Mouse (Mus musculus) adrenal gland, postnatal 14 days (tissue): ENCODE data around the gene Nipsnap2. TPM values are rescaled to one million over a fixed set of nuclear protein-coding genes. Genes with fewer than 3 reads are reported as not detected.
A peak's percentile ranks its signal among the peaks of the same experiment; 100 is the strongest.
"Not testable (repeated sequence)": the region's sequence is repeated elsewhere in the genome, so short reads cannot be mapped to it uniquely, and the experiment has no call there.

Experiments used
- DNase-seq: peaks from one replicate; pipeline ENCODE4 v3.0.0; 2021; ENCODE audit warnings: mixed read lengths
- long read RNA-seq, 2 experiments: library from polyadenylated mRNA; stranded (forward); transcript quantifications; one replicate each; pipeline ENCODE4 v2.0.0; 2021
- total RNA-seq: library from RNA; stranded (reverse); gene quantifications from 2 replicates; pipeline ENCODE4 v1.2.3, GENCODE M21; 2021

Nipsnap2 gene
- total RNA-seq, result 116 and 119 TPM in 2 replicates
- long read RNA-seq, experiment 1, transcript Nipsnap2-201 (10 exons, 2,112 nt), result major isoform, 307 of 339 reads
- long read RNA-seq, experiment 1, transcript Nipsnap2-205 (11 exons, 1,600 nt), result minor isoform, 9 of 339 reads
- long read RNA-seq, experiment 1, partial matches to known transcripts, result 9 of 339 reads
- long read RNA-seq, experiment 1, other reads (novel, unspliced or antisense), result 12 of 339 reads
- long read RNA-seq, experiment 2, transcript Nipsnap2-201 (10 exons, 2,112 nt), result major isoform, 193 of 209 reads
- long read RNA-seq, experiment 2, partial matches to known transcripts, result 4 of 209 reads
- long read RNA-seq, experiment 2, other reads (novel, unspliced or antisense), result 11 of 209 reads

DNA sequence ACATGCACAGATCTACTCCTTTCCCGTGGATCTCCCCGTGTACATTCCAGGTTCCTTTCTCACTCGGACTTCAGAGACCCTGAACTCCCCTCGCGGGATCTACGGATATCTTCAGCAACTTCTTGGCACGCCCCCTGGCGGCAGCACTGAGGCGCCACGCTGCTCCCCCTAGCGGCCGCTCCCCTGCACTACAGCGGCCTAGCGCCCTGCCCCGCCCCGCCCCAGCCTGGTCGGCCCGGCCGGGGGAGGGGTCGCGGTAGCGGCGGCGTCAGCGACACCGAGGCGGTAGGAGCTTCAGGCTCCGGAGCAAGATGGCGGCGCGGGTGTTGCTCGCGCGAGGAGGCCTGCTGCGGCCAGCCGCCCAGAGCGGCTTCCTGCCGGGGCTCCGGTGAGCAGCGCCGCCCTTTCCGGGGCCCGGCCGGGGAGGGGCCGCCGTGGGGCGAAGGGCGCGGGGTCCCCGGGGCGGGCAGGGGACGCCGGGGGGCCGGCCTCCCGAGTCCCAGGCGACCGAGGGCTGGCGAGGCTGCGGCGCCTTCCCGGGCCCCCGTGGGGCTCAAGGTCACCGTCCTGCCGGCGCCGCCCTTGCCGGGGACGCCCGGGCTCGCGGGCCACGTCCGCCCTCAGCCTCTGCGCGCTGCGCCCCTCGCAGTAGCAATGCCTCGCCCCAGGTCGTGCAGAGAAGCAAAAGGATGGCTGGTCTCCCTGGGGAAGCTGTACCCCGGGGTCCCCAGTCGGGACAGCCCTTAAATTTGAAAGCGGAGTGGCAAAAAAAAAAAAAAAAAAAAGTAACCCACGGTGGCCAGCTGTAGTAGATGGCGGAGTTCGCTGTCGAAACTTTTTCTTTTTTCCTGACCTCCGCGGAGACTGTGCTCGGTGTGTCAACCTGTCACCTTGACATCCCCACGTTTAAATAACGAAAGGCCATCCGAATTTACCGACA, at the start of gene Nipsnap2:
Gene Nipsnap2, plus strand, starts transcription at position 230 of the 940 bp plus-strand sequence.
- DNase-seq, result peak; percentile 95

DNA sequence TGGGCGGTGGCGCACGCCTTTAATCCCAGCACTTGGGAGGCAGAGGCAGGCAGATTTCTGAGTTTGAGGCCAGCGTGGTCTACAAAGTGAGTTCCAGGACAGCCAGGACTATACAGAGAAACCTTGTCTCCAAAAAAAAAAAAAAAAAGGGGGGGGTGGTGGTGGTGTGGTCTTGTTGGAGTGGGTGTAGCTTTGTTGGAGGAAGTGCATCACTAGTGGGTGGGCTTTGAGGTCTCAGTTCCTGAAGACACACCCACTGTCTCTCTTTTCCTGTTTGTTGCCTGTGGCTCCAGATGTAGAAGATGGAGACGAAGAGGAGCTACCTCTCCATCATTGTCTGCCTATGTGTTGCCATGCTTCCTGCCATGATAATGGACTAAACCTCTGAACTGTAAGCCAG, 39.7 kb upstream of the Nipsnap2 start:
- DNase-seq, result not testable (repeated sequence)

DNA sequence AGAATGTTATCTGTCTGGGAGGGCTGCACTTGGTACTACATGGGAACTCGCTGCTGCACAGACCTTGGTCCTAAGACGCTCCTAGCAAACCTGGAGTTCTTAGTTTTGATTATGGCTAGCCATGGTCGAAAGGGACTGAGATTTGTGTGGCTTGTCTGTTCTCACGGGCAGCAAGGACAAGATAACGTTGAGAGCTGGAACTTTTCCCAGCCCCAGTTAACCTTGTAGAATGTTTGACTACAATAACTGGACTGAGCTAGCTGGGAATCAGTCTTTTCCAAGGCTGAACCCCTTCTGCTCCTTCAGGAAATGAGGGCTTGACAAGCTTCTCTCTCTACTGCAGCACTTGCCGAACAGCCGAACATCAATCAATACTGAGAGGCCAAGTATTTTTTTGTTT, 37.2 kb upstream of the Nipsnap2 start:
- peak; percentile 75 for DNase-seq

DNA sequence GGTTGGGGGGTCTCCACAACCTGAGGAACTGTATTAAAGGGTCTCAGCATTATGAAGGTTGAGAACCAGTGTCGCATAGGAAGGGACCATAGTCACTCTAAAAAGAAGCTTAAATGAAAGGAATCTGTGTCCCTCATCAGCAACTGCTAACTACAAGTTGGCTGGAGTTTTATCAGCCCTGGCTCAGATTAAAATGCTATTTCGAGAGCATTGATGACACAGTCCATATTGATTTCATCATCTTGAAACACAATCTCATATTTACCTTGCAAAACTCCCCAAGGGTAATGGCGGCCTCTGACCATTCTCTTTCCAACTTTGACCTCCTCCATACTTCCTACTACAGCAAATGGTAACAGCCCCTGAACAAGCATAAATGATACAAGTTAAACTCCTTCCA, 34.3 kb upstream of the Nipsnap2 start:
- no peak for DNase-seq

DNA sequence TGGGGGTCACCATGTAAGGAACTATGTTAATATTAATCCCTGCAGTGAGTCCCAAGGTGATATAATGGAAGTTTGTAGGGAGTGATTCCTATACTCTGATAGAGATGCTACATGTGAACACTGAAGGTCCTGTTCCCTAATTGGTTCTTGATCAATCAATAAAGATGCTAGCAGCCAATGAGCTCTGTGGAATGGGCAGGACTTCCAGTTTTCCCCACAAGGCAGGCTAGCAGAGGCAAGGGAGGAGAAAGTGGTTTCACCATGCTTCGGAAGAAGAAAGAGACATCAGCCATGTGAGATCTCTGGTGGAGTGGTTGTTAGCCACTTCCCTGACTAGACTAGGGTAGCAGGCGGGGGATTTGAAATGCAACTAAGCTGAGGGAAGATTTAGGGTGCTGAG, 24.4 kb upstream of the Nipsnap2 start:
- no peak for DNase-seq

DNA sequence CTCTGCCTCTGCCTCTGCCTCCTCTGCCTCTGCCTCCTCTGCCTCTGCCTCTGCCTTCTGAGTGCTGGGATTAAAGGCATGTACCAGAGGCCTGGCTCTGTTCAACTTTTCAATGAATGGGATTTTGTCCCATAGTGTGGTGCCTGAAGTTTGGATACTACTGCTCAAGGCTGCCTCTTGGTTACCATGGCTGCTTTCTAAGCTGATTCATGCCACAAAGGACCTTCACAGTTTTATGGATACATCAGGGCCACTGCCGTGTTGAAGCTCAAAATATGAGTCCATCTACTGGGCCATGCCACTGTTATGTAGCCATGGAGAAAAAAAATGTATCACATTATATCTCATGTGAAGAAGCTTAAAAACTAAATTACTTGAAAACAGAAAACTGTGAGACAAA, 23.2 kb upstream of the Nipsnap2 start:
- peak; percentile 49 for DNase-seq

DNA sequence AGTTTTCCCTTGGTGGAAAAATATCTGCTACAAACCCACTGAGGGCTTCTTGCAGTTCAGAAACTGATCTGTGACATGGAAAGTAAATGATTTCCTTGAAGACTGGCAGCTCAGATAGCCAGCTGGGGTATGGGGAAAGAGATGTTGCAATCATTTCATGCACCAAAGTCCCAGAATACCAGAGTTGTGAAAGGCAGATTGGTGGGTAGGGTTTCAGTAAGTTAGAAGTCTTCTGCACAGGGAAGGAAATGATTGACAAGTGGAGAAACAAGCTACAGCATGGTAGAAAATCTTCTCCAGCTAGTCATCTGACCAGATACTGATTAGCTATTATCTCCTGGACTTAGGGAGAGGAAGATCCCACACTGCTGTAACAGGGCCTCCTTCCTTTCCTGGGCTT, 21.5 kb upstream of the Nipsnap2 start:
- DNase-seq, result peak; percentile 33

DNA sequence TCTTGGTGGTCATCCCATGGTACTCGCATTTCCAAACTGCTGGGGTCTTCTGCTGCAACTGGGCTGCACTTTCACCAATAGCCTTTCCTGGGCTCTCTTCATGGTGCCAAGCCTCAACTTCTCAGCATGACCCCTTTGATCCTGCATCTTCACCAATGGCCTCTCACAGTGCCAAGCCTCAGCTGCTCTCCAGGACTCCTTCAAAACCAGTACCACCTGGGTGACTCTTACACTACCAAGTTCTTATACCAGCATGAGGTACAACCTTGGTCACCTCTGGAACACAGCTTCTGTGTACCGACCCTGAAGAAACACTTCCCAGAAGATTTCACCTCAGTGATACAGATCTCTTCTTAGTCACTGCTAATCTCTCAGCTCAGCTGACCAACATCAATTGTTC, 16.5 kb upstream of the Nipsnap2 start, which contains the start of gene Sept14:
Gene Sept14, minus strand, starts transcription at position 101 of the 400 bp plus-strand sequence.
- DNase-seq, result no peak

DNA sequence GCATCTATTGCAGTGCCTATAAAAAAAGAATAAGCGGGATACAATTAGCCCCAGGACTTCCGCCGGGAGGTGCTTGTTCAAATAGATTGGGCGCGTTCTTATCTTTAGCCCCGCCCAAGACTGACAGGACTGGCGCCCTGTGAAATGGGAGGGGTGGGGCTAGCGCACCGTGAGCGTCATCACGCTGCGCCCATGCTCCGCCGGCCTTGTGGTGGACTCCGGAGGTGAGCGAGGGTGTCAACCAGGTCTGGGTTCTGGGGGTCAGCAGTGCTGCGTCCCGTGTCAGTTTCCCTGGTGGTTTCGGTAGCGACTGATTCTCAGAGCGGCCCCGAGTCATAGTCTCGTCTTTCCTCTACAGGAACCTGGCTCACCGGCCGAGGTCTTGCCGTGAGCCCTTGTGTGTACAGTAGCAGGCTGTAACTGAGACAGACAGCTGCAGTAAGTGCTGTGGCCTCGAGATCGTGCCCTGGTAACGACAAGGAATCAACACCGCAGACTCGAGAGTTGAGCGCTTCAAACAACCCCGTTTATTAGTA, 9.5 kb upstream of the Nipsnap2 start, which contains the start of gene Mrps17:
Gene Mrps17, plus strand, starts transcription at position 172 of the 536 bp plus-strand sequence.
- peak; percentile 96 for DNase-seq

DNA sequence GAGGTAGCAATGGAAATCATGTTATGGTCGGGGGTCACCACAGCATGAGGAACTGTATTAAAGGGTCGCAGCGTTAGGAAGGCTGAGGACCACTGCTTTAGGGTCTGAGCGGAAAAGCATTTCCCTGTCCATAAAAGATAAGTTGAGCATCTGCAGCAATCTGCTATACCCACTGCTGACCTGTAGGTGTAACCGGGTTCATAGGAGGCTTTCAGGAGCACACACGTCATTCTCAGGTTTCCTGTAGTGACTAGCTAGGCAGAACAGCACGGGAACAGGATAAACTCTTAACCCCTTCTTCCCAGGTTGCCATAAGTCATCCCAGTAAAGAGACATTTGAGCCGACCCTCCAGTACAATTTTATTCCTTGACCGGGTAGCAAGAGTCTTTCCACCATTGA, 7.8 kb upstream of the Nipsnap2 start:
- DNase-seq, result no peak

DNA sequence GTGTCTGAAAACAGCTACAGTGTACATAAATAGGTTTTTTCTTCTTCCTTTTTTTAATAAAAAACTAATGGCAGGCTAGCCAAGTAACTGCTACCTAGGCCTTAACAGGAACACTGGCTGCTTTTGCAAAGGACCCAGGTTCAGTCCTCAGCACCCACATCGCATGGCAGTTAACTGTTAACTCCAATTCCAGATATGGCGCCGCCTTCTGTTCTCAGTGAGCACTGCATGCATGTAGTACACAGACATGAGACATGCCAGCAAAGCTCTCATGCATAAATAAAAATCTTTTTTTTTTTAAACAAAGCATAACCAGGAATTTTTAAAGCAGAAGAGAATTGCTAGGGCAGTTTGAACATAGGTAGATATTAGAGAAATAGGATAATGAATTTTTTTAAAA, 4.7 kb upstream of the Nipsnap2 start:
- DNase-seq, result no peak

DNA sequence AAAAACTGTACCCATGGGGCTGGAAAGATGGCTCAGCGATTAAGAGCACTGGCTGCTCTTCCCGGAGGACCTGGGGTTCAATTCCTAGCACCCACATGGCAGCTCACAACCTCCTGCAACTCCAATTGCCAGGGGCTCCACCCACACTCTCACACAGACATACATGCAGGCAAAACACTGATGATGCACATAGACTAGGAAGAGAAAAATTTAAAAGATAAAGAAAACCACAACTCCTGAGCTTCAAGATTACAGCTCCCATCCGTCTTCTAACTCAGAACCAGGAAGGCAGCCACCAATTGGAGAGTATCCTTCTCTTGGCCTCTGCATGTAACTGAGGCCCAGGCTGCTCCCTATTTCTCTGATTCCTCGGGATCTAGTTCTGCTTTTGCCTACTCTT, 595 bp upstream of the Nipsnap2 start:
- DNase-seq, result no peak

DNA sequence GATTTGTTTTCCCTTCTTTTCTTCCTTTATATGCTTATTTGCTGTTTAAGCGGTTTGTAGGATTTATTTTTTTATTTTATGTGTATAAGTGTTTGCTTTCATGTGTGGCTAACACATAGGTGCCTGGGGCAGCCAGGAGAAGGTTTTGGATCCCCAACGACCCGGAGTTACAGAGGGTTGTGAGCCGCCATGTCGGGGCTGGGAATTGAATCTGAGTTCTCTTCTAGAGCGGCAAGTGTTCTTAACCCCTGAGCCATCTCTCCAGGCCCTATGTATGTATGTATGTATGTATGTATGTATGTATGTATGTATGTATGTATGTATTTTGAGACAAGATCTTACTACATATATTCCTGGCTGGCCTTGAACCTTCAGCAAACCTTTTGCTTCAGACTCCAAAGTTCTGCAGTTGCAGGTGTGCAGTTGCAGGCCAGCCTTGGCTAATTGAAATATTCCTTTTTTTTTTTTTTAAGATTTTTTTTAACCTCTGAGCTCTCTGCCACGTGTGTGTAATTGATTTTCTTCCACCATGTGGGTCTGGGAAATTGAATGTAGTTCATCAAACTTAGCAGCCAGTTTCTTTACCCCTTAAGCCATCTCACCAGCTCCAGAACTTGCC, 1.0 kb downstream of the Nipsnap2 start:
- peak; percentile 37 for DNase-seq

DNA sequence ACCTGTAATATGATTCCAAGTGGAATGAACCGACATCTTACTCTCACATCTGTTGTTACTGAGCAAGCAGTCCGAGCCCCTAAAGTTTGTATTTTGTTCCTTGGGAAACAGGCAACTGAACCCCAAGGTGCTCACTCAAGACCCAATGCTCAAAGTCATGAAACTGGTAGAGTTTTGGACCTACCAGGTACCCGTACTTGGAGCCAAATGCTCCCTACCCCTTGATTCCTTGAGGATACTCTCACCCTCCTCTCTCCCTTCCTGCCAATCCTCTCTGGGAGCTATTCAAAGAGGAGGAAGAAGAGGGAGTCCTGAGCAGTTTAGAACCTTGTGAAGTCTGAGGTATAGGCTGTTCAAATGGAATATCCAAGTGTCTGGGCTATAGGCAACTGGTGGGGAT, 1.9 kb downstream of the Nipsnap2 start:
- no peak for DNase-seq

DNA sequence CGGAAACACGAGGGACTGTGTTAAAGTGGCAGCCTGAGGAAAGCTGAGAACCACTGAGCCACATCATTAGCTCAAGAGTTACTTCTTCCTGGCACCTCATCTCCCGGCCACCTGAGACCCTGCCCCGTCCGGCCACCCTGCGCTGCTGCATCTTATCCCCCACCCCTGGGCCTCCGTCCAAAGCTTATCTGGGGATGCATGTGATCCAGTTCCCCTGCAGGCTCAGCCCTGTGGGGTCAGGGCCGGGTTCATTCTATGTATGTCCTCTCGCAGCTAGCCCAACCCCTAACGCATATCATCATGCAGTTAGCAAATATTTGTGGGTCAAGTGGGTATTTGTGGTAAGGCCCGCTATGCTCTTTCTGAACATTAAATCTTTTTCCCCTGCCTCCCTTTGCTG, 4.4 kb downstream of the Nipsnap2 start:
- no peak for DNase-seq

DNA sequence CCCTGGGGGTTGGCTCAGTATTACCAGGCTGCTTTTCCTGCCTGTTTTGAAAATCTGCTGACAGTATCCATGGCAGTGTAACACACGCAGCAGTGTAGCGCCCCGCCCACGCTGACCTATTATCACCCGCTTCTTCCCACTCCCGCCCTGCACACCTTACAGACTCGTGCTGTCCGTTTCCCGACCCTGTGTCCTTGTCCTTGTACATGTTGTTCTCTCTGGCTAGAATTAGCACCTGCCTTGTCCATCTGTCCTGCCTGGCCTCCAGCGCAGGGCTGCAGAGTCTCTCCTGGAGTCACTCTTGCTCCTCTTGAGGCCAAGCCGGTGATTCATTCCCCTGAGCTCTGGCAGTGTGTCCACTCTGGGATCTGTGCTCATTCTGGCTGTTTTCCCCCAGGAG, 5.5 kb downstream of the Nipsnap2 start:
- DNase-seq, result peak; percentile 76

DNA sequence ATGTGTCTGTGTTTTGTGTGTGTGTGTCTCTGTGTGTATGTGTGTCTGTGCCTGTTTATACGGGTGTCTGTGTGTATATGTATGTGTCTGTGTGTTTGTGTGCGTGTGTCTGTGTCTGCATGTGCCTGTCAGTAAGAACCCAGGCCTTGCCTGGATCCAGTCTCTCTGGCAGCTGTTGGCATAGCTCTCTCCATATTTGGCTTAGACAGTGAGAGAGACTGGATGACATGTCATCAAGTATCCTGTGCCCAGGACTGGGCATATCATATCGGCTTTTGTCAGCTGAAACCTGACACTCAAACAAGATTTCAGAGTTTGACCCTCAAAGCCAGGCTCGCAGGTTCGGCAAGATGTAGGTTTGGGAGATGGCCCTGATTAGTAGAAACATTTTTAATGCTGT, 6.2 kb downstream of the Nipsnap2 start:
- peak; percentile 16 for DNase-seq

DNA sequence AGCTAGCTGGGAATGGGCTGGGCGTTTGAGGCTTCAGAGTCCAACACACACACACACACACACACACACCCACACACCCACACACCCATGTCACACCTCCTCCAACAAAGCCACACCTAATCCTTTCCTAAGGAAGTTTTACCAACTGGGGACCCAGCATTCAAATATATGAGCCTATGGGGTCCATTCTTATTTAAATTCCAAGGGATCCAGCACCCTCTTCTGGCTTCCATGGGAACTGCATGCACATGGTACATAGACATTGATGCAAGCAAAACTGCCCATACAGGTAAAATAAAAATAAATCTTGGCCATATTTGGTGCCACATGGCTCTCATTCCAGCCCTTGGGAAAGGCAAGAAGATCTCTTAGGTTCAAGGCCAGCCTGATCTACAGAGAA, 16.1 kb downstream of the Nipsnap2 start:
- peak; percentile 62 for DNase-seq

DNA sequence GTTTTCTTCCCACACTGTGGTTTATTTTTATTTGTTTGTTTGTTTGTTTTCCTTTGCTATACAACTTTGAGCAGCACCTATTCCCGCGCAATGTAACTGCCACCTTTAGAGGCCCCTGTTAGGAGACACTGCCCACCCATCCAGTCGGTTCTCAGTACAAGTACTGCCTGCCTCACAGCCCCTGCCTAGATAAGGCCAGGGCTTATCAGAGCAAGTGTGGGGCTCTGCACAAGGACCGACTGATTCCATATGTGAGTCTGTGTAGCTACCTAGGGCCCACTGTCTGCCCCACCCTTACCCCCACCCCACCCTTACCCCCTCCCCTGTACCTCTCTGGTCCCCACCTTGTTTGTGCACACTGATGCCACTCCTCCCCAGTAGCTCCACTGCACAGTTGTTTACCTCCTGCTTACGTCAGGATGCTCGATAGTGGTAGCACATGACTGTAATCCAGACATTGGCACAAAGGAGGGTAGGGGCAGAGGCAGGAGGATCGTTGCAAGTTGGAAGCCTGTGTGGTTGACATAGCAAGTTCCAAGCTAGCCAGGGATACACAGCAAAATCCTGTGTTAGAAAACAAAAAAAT, 18.1 kb downstream of the Nipsnap2 start:
- no peak for DNase-seq

DNA sequence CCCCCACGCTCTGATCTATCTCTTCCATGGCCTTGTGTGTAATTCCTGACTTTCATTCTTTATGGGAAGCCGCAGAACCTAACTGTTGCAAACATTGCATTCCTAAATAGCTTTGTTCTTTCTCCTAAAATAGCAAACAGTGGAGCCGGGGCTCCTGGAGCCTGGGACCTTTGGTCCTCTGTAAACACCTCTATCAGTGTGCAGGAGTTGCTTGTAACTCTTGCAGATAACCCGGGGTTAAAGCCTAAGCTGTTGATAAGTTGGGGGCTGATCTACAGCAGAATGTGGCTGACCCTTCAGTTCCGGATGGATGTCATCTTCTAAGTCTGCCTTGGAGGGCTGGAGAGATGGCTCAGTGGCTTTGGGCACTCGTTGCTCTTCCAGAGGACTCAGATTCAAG, 19.2 kb downstream of the Nipsnap2 start:
- DNase-seq, result no peak

DNA sequence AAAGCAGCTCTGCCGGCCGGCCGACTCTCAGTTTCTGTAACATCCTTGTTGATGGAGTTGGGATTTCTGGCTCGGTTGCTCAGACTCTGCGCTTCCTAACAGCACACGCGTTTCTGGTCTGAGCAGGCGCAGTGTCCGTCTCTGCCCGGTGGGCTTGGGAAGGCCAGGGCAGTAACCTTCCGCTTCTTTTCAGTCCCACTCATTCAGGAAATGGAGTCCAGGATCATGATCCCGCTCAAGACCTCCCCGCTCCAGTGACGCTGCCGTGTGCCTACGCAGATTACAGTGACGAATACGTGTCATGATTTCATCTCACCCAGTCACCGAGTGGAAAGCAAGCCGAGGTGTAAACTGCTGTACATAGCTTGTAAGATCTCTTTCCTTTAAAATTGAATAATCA, 32.0 kb downstream of the Nipsnap2 start:
- DNase-seq, result no peak

DNA sequence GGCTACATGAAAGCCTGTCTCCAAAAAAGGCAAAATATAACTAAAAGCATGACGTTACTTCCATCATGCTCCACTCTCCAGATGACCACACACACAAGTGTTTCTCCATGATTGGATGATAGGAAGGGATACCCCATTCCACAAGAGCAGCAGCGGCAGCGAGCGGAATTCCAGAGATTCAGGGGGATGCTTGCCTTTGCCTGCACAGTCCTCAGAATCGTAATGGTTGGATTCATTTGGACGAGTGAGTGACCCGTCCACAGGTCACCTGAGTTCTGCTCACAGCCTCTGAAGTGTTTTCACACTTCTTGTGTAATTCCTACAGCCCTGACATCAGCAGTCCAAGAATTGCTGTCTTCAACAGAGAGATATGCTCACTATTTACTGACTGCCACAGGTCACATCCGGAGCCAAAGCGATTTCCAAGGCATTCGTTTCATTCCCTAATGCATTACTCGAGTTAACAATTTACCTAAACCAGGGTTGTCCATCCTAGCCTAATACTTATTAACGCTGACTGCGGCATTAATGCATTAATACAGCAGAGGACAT, 35.1 kb downstream of the Nipsnap2 start:
- no peak for DNase-seq
